Mouse (Mus musculus): ENCODE measurements around the gene Slc34a3. TPM values are rescaled to one million over a fixed set of nuclear protein-coding genes. Genes with fewer than 3 reads are reported as not detected.

Slc34a3 gene
- polyA plus RNA-seq, 1 experiment from 2014 or later, result not detected

DNA sequence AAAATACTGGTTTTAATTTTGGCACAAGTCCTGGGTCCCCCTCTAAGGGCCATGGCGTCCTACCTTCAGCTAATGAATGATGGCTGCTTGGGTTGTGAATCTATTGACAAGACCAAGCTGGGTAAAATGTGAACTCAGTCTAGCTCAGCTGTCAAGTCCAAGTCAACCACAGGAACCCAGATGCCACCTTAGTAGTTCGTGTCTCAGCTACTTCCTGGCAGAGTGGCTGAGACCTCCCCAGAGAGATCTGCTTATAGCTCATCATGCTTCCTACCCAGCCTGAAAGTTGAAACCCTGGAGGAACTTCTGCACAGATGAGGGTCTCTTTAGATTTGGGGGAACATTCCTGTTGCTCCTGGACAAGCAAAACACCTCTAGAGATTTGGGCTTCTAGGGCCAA, 50.8 kb downstream of the Slc34a3 start:
- no peak for DNase-seq (ENCODE audit: low spot score)
- H3K27me3 ChIP-seq (replicated peaks; ENCODE audit: control insufficient read depth, insufficient read depth, low read length), result no peaks in the 10 kb centered on the region
- peak overlapping the region; percentile 74 for H3K4me2 ChIP-seq (ENCODE audit: low read length)
- H3K36me3 ChIP-seq (ENCODE audit: control insufficient read depth, insufficient read depth, low read length), result peaks cover 5% of the 10 kb centered on the region; the same call in 1 of the 2 replicates
- H3K27ac ChIP-seq (ENCODE audit: low read depth, low read length), result peak overlapping the region; percentile 35; the same call in 1 of the 2 replicates
- no peak for ATAC-seq
- peak overlapping the region; percentile 26; the same call in 1 of the 2 replicates for H3K9ac ChIP-seq (ENCODE audit: low read length)
- WGBS, result 38% methylated on average over 2 of the region's 2 CpGs
- peaks cover 37% of the 10 kb centered on the region for H3K4me1 ChIP-seq (ENCODE audit: control insufficient read depth, insufficient read depth, low read length)
- H3K9me3 ChIP-seq (replicated peaks; ENCODE audit: control insufficient read depth, low read length), result no peaks in the 10 kb centered on the region
- peak overlapping the region; percentile 82 for H3K4me3 ChIP-seq (ENCODE audit: low read depth, low read length)

DNA sequence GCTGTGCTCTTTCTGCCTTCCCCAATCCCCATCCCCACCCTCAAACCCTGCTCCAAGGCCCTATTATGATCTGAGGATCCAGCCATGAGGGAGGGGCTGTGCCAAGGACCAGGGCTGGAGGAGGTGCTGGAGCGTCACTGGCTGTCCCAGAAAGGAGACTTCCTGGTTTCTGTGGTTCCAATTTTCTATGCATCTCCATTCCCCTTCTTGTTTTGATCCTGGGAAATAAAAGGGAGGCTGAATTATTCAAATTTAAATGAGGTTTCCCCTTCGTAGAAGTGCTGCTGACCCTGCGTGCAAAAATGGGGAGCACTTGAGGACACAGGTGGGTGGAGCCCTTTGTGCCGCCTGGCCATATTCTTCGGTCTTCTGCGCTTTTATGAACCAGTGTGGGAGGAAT, 51.5 kb downstream of the Slc34a3 start:
- H3K27ac ChIP-seq (ENCODE audit: low read depth, low read length), result peak overlapping the region; percentile 64
- H3K9ac ChIP-seq (ENCODE audit: low read length), result peak overlapping the region; percentile 81
- H3K4me1 ChIP-seq (ENCODE audit: control insufficient read depth, insufficient read depth, low read length), result peaks cover 44% of the 10 kb centered on the region
- ATAC-seq (no peak; the same call in 1 of the 2 replicates), DNase-seq (ENCODE audit: low spot score) (peak; percentile 88)
- H3K4me2 ChIP-seq (ENCODE audit: low read length), result peak overlapping the region; percentile 74
- H3K36me3 ChIP-seq (ENCODE audit: control insufficient read depth, insufficient read depth, low read length), result peaks cover 5% of the 10 kb centered on the region; the same call in 1 of the 2 replicates
- peak overlapping the region; percentile 82 for H3K4me3 ChIP-seq (ENCODE audit: low read depth, low read length)
- no peaks in the 10 kb centered on the region for H3K9me3 ChIP-seq (replicated peaks; ENCODE audit: control insufficient read depth, low read length)
- H3K27me3 ChIP-seq (replicated peaks; ENCODE audit: control insufficient read depth, insufficient read depth, low read length), result no peaks in the 10 kb centered on the region
- 0% methylated on average over 6 of the region's 6 CpGs for whole genome bisulfite sequencing

DNA sequence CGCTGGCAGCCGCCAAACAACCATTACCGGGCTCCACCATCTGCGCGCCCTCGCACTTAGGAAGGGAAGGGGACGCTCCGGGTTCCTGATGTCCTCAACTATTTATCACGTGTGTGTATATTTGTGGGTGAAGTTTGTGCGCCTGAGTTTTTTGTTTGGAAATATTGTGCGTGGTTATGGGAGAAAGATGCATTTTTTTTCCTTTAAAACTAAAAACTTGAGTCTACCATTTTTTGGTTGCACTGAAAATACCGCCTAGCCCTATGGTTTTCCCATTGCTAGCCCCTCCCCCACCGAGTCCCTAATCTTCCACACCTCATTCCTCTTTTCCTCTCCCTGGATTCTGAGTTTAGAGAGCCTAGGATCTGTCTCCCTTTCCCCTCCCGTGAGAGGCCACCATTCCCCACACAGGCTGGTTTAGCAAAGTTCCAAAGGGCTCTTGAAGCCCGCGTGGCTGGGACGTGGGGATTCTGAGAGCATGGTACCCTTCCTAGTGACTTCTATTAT, 52.2 kb downstream of the Slc34a3 start:
- peak overlapping the region; percentile 82 for H3K4me3 ChIP-seq (ENCODE audit: low read depth, low read length)
- DNase-seq (ENCODE audit: low spot score), result peak; percentile 73
- ATAC-seq, result no peak
- H3K4me1 ChIP-seq (ENCODE audit: control insufficient read depth, insufficient read depth, low read length), result peaks cover 51% of the 10 kb centered on the region
- H3K27ac ChIP-seq (ENCODE audit: low read depth, low read length), result peak overlapping the region; percentile 84
- no peaks in the 10 kb centered on the region for H3K27me3 ChIP-seq (replicated peaks; ENCODE audit: control insufficient read depth, insufficient read depth, low read length)
- no peaks in the 10 kb centered on the region for H3K9me3 ChIP-seq (replicated peaks; ENCODE audit: control insufficient read depth, low read length)
- peak overlapping the region; percentile 74 for H3K4me2 ChIP-seq (ENCODE audit: low read length)
- peak overlapping the region; percentile 81 for H3K9ac ChIP-seq (ENCODE audit: low read length)
- WGBS, result under 1% methylated on average over 17 of the region's 17 CpGs
- peaks cover 5% of the 10 kb centered on the region; the same call in 1 of the 2 replicates for H3K36me3 ChIP-seq (ENCODE audit: control insufficient read depth, insufficient read depth, low read length)

DNA sequence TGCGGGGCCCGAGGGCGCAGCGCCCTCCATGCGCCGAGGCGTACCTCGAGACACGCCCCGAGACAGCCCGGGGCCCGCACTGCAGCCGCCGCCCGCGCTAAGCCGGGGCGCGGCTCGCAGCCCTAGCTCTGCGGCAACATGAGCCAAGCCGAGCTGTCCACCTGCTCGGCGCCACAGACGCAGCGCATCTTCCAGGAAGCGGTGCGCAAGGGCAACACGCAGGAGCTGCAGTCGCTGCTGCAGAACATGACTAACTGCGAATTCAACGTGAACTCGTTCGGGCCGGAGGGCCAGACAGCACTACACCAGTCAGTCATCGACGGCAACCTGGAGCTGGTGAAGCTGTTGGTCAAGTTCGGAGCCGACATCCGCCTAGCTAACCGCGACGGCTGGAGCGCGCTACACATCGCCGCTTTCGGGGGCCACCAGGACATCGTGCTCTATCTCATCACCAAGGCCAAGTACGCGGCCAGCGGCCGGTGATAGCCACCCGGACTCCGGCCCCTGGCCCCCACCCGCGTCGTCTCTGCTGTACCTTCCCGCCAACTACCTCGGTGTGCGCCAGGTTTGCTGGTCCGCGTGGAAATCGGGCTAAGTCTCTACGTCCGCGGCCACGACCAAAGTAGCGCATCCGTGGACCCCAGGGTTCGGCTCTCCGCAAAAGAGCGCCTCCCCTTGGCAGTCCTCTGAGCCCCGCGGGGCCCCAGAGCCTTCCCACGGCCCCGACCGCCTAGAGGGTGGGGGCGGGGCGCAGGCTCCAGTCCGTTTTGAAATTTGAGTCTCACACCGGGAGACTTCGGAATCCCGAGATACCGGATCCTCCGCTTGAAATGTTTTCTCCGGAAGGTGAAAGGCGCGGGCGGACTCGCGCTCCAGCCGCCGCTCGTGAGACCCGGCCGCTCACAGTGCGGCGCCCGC, 52.9 kb downstream of the Slc34a3 start:
- Histone ChIP-seq H3K9me3 (replicated peaks; ENCODE audit: control insufficient read depth, low read length) (no peaks in the 10 kb centered on the region), H3K27me3 (replicated peaks; ENCODE audit: control insufficient read depth, insufficient read depth, low read length) (no peaks in the 10 kb centered on the region), H3K9ac (ENCODE audit: low read length) (peak overlapping the region; percentile 81), H3K4me1 (ENCODE audit: control insufficient read depth, insufficient read depth, low read length) (peaks cover 58% of the 10 kb centered on the region), H3K4me3 (ENCODE audit: low read depth, low read length) (peak overlapping the region; percentile 82), H3K4me2 (ENCODE audit: low read length) (peak overlapping the region; percentile 74), H3K27ac (ENCODE audit: low read depth, low read length) (peak overlapping the region; percentile 84), H3K36me3 (ENCODE audit: control insufficient read depth, insufficient read depth, low read length) (peaks cover 5% of the 10 kb centered on the region; the same call in 1 of the 2 replicates)
- ATAC-seq, result peak; percentile 24
- WGBS, result under 1% methylated on average over 99 of the region's 100 CpGs
- DNase-seq (ENCODE audit: low spot score), result peak; percentile 78

DNA sequence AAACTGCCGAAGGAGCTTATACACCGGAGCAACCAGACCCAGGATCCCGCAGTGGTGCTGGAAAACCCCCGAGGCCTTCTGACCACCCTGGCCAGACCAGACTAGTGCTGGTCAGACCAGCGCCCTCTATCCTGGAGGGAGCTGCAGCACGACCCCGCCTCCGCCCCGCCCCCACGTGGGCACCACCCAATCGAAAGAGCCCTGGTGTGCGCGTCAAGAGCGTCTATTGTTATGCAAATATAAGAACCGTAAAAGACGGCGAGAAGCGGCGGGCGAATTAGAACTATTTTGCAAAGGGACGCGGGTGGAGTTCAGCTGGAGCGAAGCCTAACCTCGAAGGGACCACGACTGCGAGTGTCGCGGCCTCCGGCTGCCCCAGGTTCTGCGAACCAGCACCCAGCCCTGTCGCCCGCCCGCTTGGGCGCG, 53.7 kb downstream of the Slc34a3 start, which contains the start of gene Nrarp:
TSS of gene Nrarp (plus strand) at position 281 of the 426 bp plus-strand sequence.
- H3K4me1 ChIP-seq (ENCODE audit: control insufficient read depth, insufficient read depth, low read length), result peaks cover 62% of the 10 kb centered on the region
- peak within 1 kb of the TSS; percentile 84 for H3K27ac ChIP-seq (ENCODE audit: low read depth, low read length)
- no peaks in the 10 kb centered on the region for H3K27me3 ChIP-seq (replicated peaks; ENCODE audit: control insufficient read depth, insufficient read depth, low read length)
- ATAC-seq, result peak; percentile 86
- H3K4me3 ChIP-seq (ENCODE audit: low read depth, low read length), result peak within 1 kb of the TSS; percentile 82
- H3K9ac ChIP-seq (ENCODE audit: low read length), result peak within 1 kb of the TSS; percentile 81
- DNase-seq (ENCODE audit: low spot score), result peak; percentile 97
- WGBS, result under 1% methylated on average over 33 of the region's 35 CpGs
- no peaks in the 10 kb centered on the region for H3K9me3 ChIP-seq (replicated peaks; ENCODE audit: control insufficient read depth, low read length)
- peaks cover 5% of the 10 kb centered on the region; the same call in 1 of the 2 replicates for H3K36me3 ChIP-seq (ENCODE audit: control insufficient read depth, insufficient read depth, low read length)
- H3K4me2 ChIP-seq (ENCODE audit: low read length), result peak within 1 kb of the TSS; percentile 74

DNA sequence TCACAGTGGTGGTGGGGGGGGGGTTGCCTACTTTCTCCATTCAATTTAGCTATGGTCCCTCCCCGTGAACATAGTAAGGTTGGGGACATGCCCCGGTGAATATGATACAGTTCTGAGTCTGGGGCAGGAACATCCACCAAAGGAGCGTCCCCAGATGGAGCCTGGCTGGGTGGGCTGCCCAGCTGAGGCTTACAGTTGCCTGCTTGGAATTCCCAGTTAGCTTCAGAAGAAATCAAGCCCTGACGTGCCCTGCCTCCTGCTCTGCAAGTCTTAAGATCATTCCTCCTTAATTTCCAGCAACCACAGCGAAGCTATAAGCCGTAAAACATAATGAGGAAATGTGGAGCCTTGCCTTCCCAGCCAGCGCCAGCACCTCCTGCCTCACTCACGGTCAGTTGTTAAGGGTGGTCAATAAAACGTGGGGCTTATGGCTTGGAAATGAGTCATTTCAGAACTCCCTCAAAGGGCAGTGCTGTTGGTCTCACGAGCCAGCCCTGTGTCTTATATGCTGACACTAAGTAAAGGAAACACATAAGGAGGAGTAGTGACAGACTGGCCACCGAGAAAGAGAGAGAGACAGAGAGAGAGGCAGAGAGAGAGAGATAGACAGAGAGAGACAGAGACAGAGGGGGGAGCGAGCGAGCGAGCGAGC, 54.5 kb downstream of the Slc34a3 start:
- H3K4me1 ChIP-seq (ENCODE audit: control insufficient read depth, insufficient read depth, low read length), result peaks cover 55% of the 10 kb centered on the region
- ATAC-seq, result no peak
- peak overlapping the region; percentile 74 for H3K4me2 ChIP-seq (ENCODE audit: low read length)
- H3K9ac ChIP-seq (ENCODE audit: low read length), result peak overlapping the region; percentile 47; the same call in 1 of the 2 replicates
- no peaks in the 10 kb centered on the region for H3K9me3 ChIP-seq (replicated peaks; ENCODE audit: control insufficient read depth, low read length)
- no peaks in the 10 kb centered on the region for H3K27me3 ChIP-seq (replicated peaks; ENCODE audit: control insufficient read depth, insufficient read depth, low read length)
- H3K27ac ChIP-seq (ENCODE audit: low read depth, low read length), result peak overlapping the region; percentile 78
- WGBS, result 30% methylated on average over 15 of the region's 15 CpGs
- peak overlapping the region; percentile 82 for H3K4me3 ChIP-seq (ENCODE audit: low read depth, low read length)
- peaks cover 3% of the 10 kb centered on the region; the same call in 1 of the 2 replicates for H3K36me3 ChIP-seq (ENCODE audit: control insufficient read depth, insufficient read depth, low read length)
- no peak for DNase-seq (ENCODE audit: low spot score)

Other genes with a start within 250 kb of the Slc34a3 start
- gene Nsmf, start 180.0 kb downstream of the Slc34a3 start, polyA plus RNA-seq (2014; fragmentation: Nextera tagmentation; extraction: Ambion mirVana), result 96.1 and 123 TPM in 2 replicates
- gene Entpd8, start 154.1 kb downstream of the Slc34a3 start, polyA plus RNA-seq (2014; fragmentation: Nextera tagmentation; extraction: Ambion mirVana), result not detected in 2 replicates
- gene Noxa1, start 139.2 kb downstream of the Slc34a3 start, polyA plus RNA-seq (2014; fragmentation: Nextera tagmentation; extraction: Ambion mirVana), result not detected in 2 replicates
- gene Nrarp, start 53.6 kb downstream of the Slc34a3 start, polyA plus RNA-seq (2014; fragmentation: Nextera tagmentation; extraction: Ambion mirVana), result 18.6 and 22.1 TPM in 2 replicates
- 0.97 and 1.9 TPM in 2 replicates for gene Tor4a, start 37.5 kb downstream of the Slc34a3 start, polyA plus RNA-seq (2014; fragmentation: Nextera tagmentation; extraction: Ambion mirVana)
- 68.8 and 73.5 TPM in 2 replicates for gene Nelfb, start 22.9 kb downstream of the Slc34a3 start, polyA plus RNA-seq (2014; fragmentation: Nextera tagmentation; extraction: Ambion mirVana)
- gene Stpg3, start 19.7 kb downstream of the Slc34a3 start, polyA plus RNA-seq (2014; fragmentation: Nextera tagmentation; extraction: Ambion mirVana), result not detected in 2 replicates
- gene Fam166a, start 15.6 kb downstream of the Slc34a3 start, polyA plus RNA-seq (2014; fragmentation: Nextera tagmentation; extraction: Ambion mirVana), result 1.1 TPM in 1 of 2 replicates, not detected in the other
- 392 and 409 TPM in 2 replicates for gene Tubb4b, start 9.7 kb downstream of the Slc34a3 start, polyA plus RNA-seq (2014; fragmentation: Nextera tagmentation; extraction: Ambion mirVana)
- not detected in 2 replicates for gene Rnf224, start 2.4 kb upstream of the Slc34a3 start, polyA plus RNA-seq (2014; fragmentation: Nextera tagmentation; extraction: Ambion mirVana)
- 67.4 and 98.5 TPM in 2 replicates for gene Rnf208, start 7.9 kb upstream of the Slc34a3 start, polyA plus RNA-seq (2014; fragmentation: Nextera tagmentation; extraction: Ambion mirVana)
- gene Cysrt1, start 8.1 kb upstream of the Slc34a3 start, polyA plus RNA-seq (2014; fragmentation: Nextera tagmentation; extraction: Ambion mirVana), result not detected in 2 replicates
- 4.7 and 6.0 TPM in 2 replicates for gene AL732309.1, start 12.5 kb upstream of the Slc34a3 start, polyA plus RNA-seq (2014; fragmentation: Nextera tagmentation; extraction: Ambion mirVana)
- 14.7 and 17.4 TPM in 2 replicates for gene Tmem203, start 21.1 kb upstream of the Slc34a3 start, polyA plus RNA-seq (2014; fragmentation: Nextera tagmentation; extraction: Ambion mirVana)
- gene Tprn, start 28.3 kb upstream of the Slc34a3 start, polyA plus RNA-seq (2014; fragmentation: Nextera tagmentation; extraction: Ambion mirVana), result 6.6 and 9.9 TPM in 2 replicates
- 258 and 281 TPM in 2 replicates for gene Ssna1, start 38.1 kb upstream of the Slc34a3 start, polyA plus RNA-seq (2014; fragmentation: Nextera tagmentation; extraction: Ambion mirVana)
- 105 and 123 TPM in 2 replicates for gene Anapc2, start 38.1 kb upstream of the Slc34a3 start, polyA plus RNA-seq (2014; fragmentation: Nextera tagmentation; extraction: Ambion mirVana)
- not detected in 2 replicates for gene Tmem210, start 53.8 kb upstream of the Slc34a3 start, polyA plus RNA-seq (2014; fragmentation: Nextera tagmentation; extraction: Ambion mirVana)
- gene Lrrc26, start 55.6 kb upstream of the Slc34a3 start, polyA plus RNA-seq (2014; fragmentation: Nextera tagmentation; extraction: Ambion mirVana), result 0.25 TPM in 1 of 2 replicates, not detected in the other
- 17.0 and 21.1 TPM in 2 replicates for gene Grin1, start 84.8 kb upstream of the Slc34a3 start, polyA plus RNA-seq (2014; fragmentation: Nextera tagmentation; extraction: Ambion mirVana)
- gene Man1b1, start 98.0 kb upstream of the Slc34a3 start, polyA plus RNA-seq (2014; fragmentation: Nextera tagmentation; extraction: Ambion mirVana), result 69.5 and 87.7 TPM in 2 replicates
- gene Dpp7, start 122.0 kb upstream of the Slc34a3 start, polyA plus RNA-seq (2014; fragmentation: Nextera tagmentation; extraction: Ambion mirVana), result 21.3 and 21.4 TPM in 2 replicates
- 5.8 and 7.8 TPM in 2 replicates for gene Uap1l1, start 131.3 kb upstream of the Slc34a3 start, polyA plus RNA-seq (2014; fragmentation: Nextera tagmentation; extraction: Ambion mirVana)
- 27.8 and 28.9 TPM in 2 replicates for gene Sapcd2, start 138.0 kb upstream of the Slc34a3 start, polyA plus RNA-seq (2014; fragmentation: Nextera tagmentation; extraction: Ambion mirVana)
- 1.9 and 2.5 TPM in 2 replicates for gene Entpd2, start 161.5 kb upstream of the Slc34a3 start, polyA plus RNA-seq (2014; fragmentation: Nextera tagmentation; extraction: Ambion mirVana)
- 263 and 331 TPM in 2 replicates for gene Npdc1, start 165.0 kb upstream of the Slc34a3 start, polyA plus RNA-seq (2014; fragmentation: Nextera tagmentation; extraction: Ambion mirVana)
- 0.21 TPM in 1 of 2 replicates, not detected in the other for gene Fut7, start 188.9 kb upstream of the Slc34a3 start, polyA plus RNA-seq (2014; fragmentation: Nextera tagmentation; extraction: Ambion mirVana)
- gene Abca2, start 194.3 kb upstream of the Slc34a3 start, polyA plus RNA-seq (2014; fragmentation: Nextera tagmentation; extraction: Ambion mirVana), result 6.7 and 11.9 TPM in 2 replicates
- 1.1 and 2.2 TPM in 2 replicates for gene Clic3, start 222.5 kb upstream of the Slc34a3 start, polyA plus RNA-seq (2014; fragmentation: Nextera tagmentation; extraction: Ambion mirVana)
- gene Paxx, start 226.7 kb upstream of the Slc34a3 start, polyA plus RNA-seq (2014; fragmentation: Nextera tagmentation; extraction: Ambion mirVana), result 93.2 and 101 TPM in 2 replicates
- 170 and 301 TPM in 2 replicates for gene Ptgds, start 235.7 kb upstream of the Slc34a3 start, polyA plus RNA-seq (2014; fragmentation: Nextera tagmentation; extraction: Ambion mirVana)